Mouse (Mus musculus) midbrain, embryonic 11.5 days (tissue): ENCODE measurements around the gene Nck2. TPM values are rescaled to one million over a fixed set of nuclear protein-coding genes. Genes with fewer than 3 reads are reported as not detected.

ENCODE experiments used
- ATAC-seq: fragments of 200-750 bp; cut with Nextera tagmentation; 2 replicates; pipeline ENCODE4 v1.8.0; 2017; ENCODE audit warnings: moderate TSS enrichment, moderate library complexity; ENCODE audit not compliant: low FRiP score
- DNase-seq: peaks from one replicate; pipeline ENCODE4 v3.0.0; 2015; ENCODE audit warnings: low spot score; ENCODE audit errors: missing footprints
- H3K27ac ChIP-seq: fragments of 300-500 bp; sonication (generic); 2 replicates; pipeline ENCODE4 v1.5.1; 2014; ENCODE audit warnings: low read depth, low read length
- H3K27me3 ChIP-seq: fragments of 300-500 bp; sonication (generic); 2 replicates; pipeline ENCODE4 v1.6.1; 2014; ENCODE audit warnings: mild to moderate bottlenecking, low read length, moderate library complexity, mixed read lengths; ENCODE audit not compliant: control insufficient read depth, insufficient read depth
- H3K36me3 ChIP-seq: fragments of 300-500 bp; sonication (generic); 2 replicates; pipeline ENCODE4 v1.6.1; 2014; ENCODE audit warnings: mild to moderate bottlenecking, low read length, moderate library complexity, mixed read lengths; ENCODE audit not compliant: control insufficient read depth, insufficient read depth
- H3K4me1 ChIP-seq: fragments of 300-500 bp; sonication (generic); 2 replicates; pipeline ENCODE4 v1.6.1; 2014; ENCODE audit warnings: low read length; ENCODE audit not compliant: control insufficient read depth, insufficient read depth
- H3K4me2 ChIP-seq: fragments of 300-500 bp; sonication (generic); 2 replicates; pipeline ENCODE4 v1.6.1; 2014; ENCODE audit warnings: mild to moderate bottlenecking, moderate library complexity
- H3K4me3 ChIP-seq: fragments of 300-500 bp; sonication (generic); 2 replicates; pipeline ENCODE4 v1.5.1; 2014; ENCODE audit warnings: low read depth, low read length
- H3K9ac ChIP-seq: fragments of 300-500 bp; sonication (generic); 2 replicates; pipeline ENCODE4 v1.6.1; 2014; ENCODE audit warnings: low read length
- H3K9me3 ChIP-seq: fragments of 300-500 bp; sonication (generic); 2 replicates; pipeline ENCODE4 v1.6.1; 2016; ENCODE audit warnings: low read length; ENCODE audit not compliant: control insufficient read depth
- WGBS: fragments of 180-500 bp; shearing (Covaris S2); extraction: QIAGEN DNeasy Blood & Tissue Kit; methylation state at CpG from one replicate; pipeline ENCODE4 v1.1.7; 2014; 5-methylcytosine and 5-hydroxymethylcytosine counted together
- polyA plus RNA-seq: library from polyadenylated mRNA; unstranded; fragments of >200 nt; fragmentation: Nextera tagmentation; extraction: Ambion mirVana; gene quantifications from 2 replicates; pipeline ENCODE4 v1.2.1, GENCODE M21; 2014

The Nck2 gene
- 30.2 and 33.6 TPM in 2 replicates for polyA plus RNA-seq

GRCm38 (mm10) chr1:43444531-43444930 lies at the start of gene Nck2:
Nck2 (plus strand) TSS chr1:43444579.
- 20% methylated on average over 9 of the region's 9 CpGs for WGBS
- ATAC-seq: no peak
- H3K36me3 ChIP-seq: no peaks in the 10 kb centered on the region
- peak within 1 kb of the TSS; percentile 98 for H3K9ac ChIP-seq
- no peaks in the 10 kb centered on the region for H3K9me3 ChIP-seq
- H3K27ac ChIP-seq: peak within 1 kb of the TSS; percentile 82
- no peak for DNase-seq
- peak within 1 kb of the TSS; percentile 95 for H3K4me3 ChIP-seq
- H3K4me1 ChIP-seq: peaks cover 8% of the 10 kb centered on the region
- peak within 1 kb of the TSS; percentile 60 for H3K4me2 ChIP-seq
- no peaks in the 10 kb centered on the region for H3K27me3 ChIP-seq

- Histone ChIP-seq H3K9ac (no peak overlapping the region), H3K4me3 (no peak overlapping the region), H3K4me2 (no peak overlapping the region), H3K36me3 (no peaks in the 10 kb centered on the region), H3K27me3 (no peaks in the 10 kb centered on the region), H3K4me1 (no peaks in the 10 kb centered on the region), H3K27ac (no peak overlapping the region), H3K9me3 (no peaks in the 10 kb centered on the region)
- ATAC-seq (no peak), DNase-seq (no peak)
- WGBS: 77% methylated on average over 2 of the region's 2 CpGs
Measured at GRCm38 (mm10) chr1:43395040-43395439, 49.3 kb upstream of the Nck2 start.

- whole genome bisulfite sequencing: 90% methylated on average over 1 of the region's 1 CpGs
- no peaks in the 10 kb centered on the region for H3K4me1 ChIP-seq
- no peaks in the 10 kb centered on the region for H3K9me3 ChIP-seq
Measured at GRCm38 (mm10) chr1:43395799-43396198, 48.6 kb upstream of the Nck2 start.

GRCm38 (mm10) chr1:43396522-43396921 lies 47.9 kb upstream of the Nck2 start:
- Histone ChIP-seq H3K36me3 (no peaks in the 10 kb centered on the region), H3K4me3 (no peak overlapping the region), H3K4me1 (no peaks in the 10 kb centered on the region), H3K9me3 (no peaks in the 10 kb centered on the region), H3K27ac (no peak overlapping the region), H3K4me2 (no peak overlapping the region), H3K27me3 (no peaks in the 10 kb centered on the region), H3K9ac (no peak overlapping the region)
- DNase-seq: no peak
- no peak for ATAC-seq
- WGBS: 32% methylated on average over 5 of the region's 5 CpGs

More at GRCm38 (mm10) chr1:43395799-43396198, 48.6 kb upstream of the Nck2 start:
- H3K4me3 ChIP-seq: no peak overlapping the region
- no peak overlapping the region for H3K27ac ChIP-seq
- no peak overlapping the region for H3K9ac ChIP-seq
- no peak overlapping the region for H3K4me2 ChIP-seq
- H3K36me3 ChIP-seq: no peaks in the 10 kb centered on the region
- H3K27me3 ChIP-seq: no peaks in the 10 kb centered on the region
- ATAC-seq (no peak), DNase-seq (no peak)

- ATAC-seq (no peak), DNase-seq (no peak)
- H3K9me3 ChIP-seq: no peaks in the 10 kb centered on the region
- no peak overlapping the region for H3K9ac ChIP-seq
- H3K36me3 ChIP-seq: no peaks in the 10 kb centered on the region
- H3K4me3 ChIP-seq: no peak overlapping the region
- no peaks in the 10 kb centered on the region for H3K4me1 ChIP-seq
- no peak overlapping the region for H3K4me2 ChIP-seq
- no peak overlapping the region for H3K27ac ChIP-seq
- WGBS: 94% methylated on average over 2 of the region's 2 CpGs
- no peaks in the 10 kb centered on the region for H3K27me3 ChIP-seq
Measured at GRCm38 (mm10) chr1:43397096-43397495, 47.3 kb upstream of the Nck2 start.

GRCm38 (mm10) chr1:43398738-43399601 lies 45.4 kb upstream of the Nck2 start:
- DNase-seq (no peak), ATAC-seq (no peak)
- H3K9ac ChIP-seq: no peak overlapping the region
- no peak overlapping the region for H3K4me3 ChIP-seq
- H3K4me1 ChIP-seq: no peaks in the 10 kb centered on the region
- H3K4me2 ChIP-seq: no peak overlapping the region
- H3K27ac ChIP-seq: no peak overlapping the region
- H3K36me3 ChIP-seq: no peaks in the 10 kb centered on the region
- H3K9me3 ChIP-seq: no peaks in the 10 kb centered on the region
- no peaks in the 10 kb centered on the region for H3K27me3 ChIP-seq
- WGBS: 88% methylated on average over 10 of the region's 10 CpGs

- no peak overlapping the region for H3K4me2 ChIP-seq
- H3K36me3 ChIP-seq: no peaks in the 10 kb centered on the region
- ATAC-seq: no peak
- WGBS: 81% methylated on average over 8 of the region's 8 CpGs
- H3K27ac ChIP-seq: no peak overlapping the region
- H3K4me1 ChIP-seq: no peaks in the 10 kb centered on the region
- H3K4me3 ChIP-seq: no peak overlapping the region
- DNase-seq: no peak
- no peaks in the 10 kb centered on the region for H3K9me3 ChIP-seq
- no peak overlapping the region for H3K9ac ChIP-seq
- H3K27me3 ChIP-seq: no peaks in the 10 kb centered on the region
Measured at GRCm38 (mm10) chr1:43399602-43400216, 44.7 kb upstream of the Nck2 start.

- no peak for ATAC-seq
- DNase-seq: no peak
- Histone ChIP-seq H3K9me3 (no peaks in the 10 kb centered on the region), H3K4me3 (no peak overlapping the region), H3K4me1 (no peaks in the 10 kb centered on the region), H3K27ac (no peak overlapping the region), H3K27me3 (no peaks in the 10 kb centered on the region), H3K9ac (no peak overlapping the region), H3K36me3 (no peaks in the 10 kb centered on the region), H3K4me2 (no peak overlapping the region)
- WGBS: 71% methylated on average over 3 of the region's 3 CpGs
Measured at GRCm38 (mm10) chr1:43400655-43401054, 43.7 kb upstream of the Nck2 start.

- DNase-seq: no peak
- Histone ChIP-seq H3K4me2 (no peak overlapping the region), H3K9ac (no peak overlapping the region), H3K4me1 (no peaks in the 10 kb centered on the region), H3K27ac (no peak overlapping the region), H3K27me3 (no peaks in the 10 kb centered on the region), H3K4me3 (no peak overlapping the region), H3K36me3 (no peaks in the 10 kb centered on the region), H3K9me3 (no peaks in the 10 kb centered on the region)
- no peak for ATAC-seq
Measured at GRCm38 (mm10) chr1:43403341-43403740, 41.0 kb upstream of the Nck2 start.
